Mouse (Mus musculus): ENCODE measurements around the gene Tlk2.

The Tlk2 gene

GRCm38 (mm10) chr11:105264506-105264905 lies 85.9 kb downstream of the Tlk2 start:
- no peak for DNase-seq

GRCm38 (mm10) chr11:105264988-105265387 lies 86.4 kb downstream of the Tlk2 start:
- no peak for DNase-seq

GRCm38 (mm10) chr11:105270155-105270554 lies 91.5 kb downstream of the Tlk2 start:
- DNase-seq = peak in 1 of 2 experiments; percentile 74

- DNase-seq = no peak
These were observed 101.8 kb downstream of the Tlk2 start for GRCm38 (mm10) chr11:105280456-105280855.

- no peak for DNase-seq
These were observed 102.7 kb downstream of the Tlk2 start for GRCm38 (mm10) chr11:105281291-105281690.

- no peak for DNase-seq
These were observed 103.3 kb downstream of the Tlk2 start for GRCm38 (mm10) chr11:105281763-105282459.

GRCm38 (mm10) chr11:105282460-105282859 lies 103.9 kb downstream of the Tlk2 start:
- peak; percentile 42 to 73 for DNase-seq

- no peak for DNase-seq
These were observed 104.4 kb downstream of the Tlk2 start for GRCm38 (mm10) chr11:105283016-105283415.

- peak; percentile 38 to 70 for DNase-seq
These were observed 107.1 kb downstream of the Tlk2 start for GRCm38 (mm10) chr11:105285720-105286119.

- peak; percentile 40 to 70 for DNase-seq
These were observed 110.8 kb downstream of the Tlk2 start for GRCm38 (mm10) chr11:105289403-105289802.

GRCm38 (mm10) chr11:105291681-105292123 lies 113.1 kb downstream of the Tlk2 start:
- peak; percentile 32 to 68 for DNase-seq

GRCm38 (mm10) chr11:105292124-105293071 lies 113.8 kb downstream of the Tlk2 start, which contains the start of gene Mrc2:
TSS of gene Mrc2 (plus strand) at chr11:105292643.
- DNase-seq = peak; percentile 79 to 88

GRCm38 (mm10) chr11:105293101-105293581 lies 114.5 kb downstream of the Tlk2 start:
- peak; percentile 70 to 84 for DNase-seq

GRCm38 (mm10) chr11:105293901-105294494 lies 115.4 kb downstream of the Tlk2 start:
- DNase-seq = peak in 1 of 2 experiments; percentile 49

- peak in 1 of 2 experiments; percentile 50 for DNase-seq
These were observed 117.5 kb downstream of the Tlk2 start for GRCm38 (mm10) chr11:105296084-105296483.

GRCm38 (mm10) chr11:105310197-105310596 lies 131.6 kb downstream of the Tlk2 start:
- DNase-seq = peak; percentile 54 to 84

GRCm38 (mm10) chr11:105311291-105311975 lies 132.8 kb downstream of the Tlk2 start:
- DNase-seq = peak; percentile 73 to 85

GRCm38 (mm10) chr11:105312311-105312942 lies 133.8 kb downstream of the Tlk2 start:
- DNase-seq = peak; percentile 43 to 78

- peak; percentile 57 to 85 for DNase-seq
These were observed 134.5 kb downstream of the Tlk2 start for GRCm38 (mm10) chr11:105312972-105313632.

GRCm38 (mm10) chr11:105313633-105314014 lies 135.0 kb downstream of the Tlk2 start:
- no peak for DNase-seq

- DNase-seq = peak in 1 of 2 experiments; percentile 67
These were observed 136.7 kb downstream of the Tlk2 start for GRCm38 (mm10) chr11:105315296-105315695.
